Comparison of ENCODE assay signal across 23 mouse cellular contexts in the genomic region with DNA sequence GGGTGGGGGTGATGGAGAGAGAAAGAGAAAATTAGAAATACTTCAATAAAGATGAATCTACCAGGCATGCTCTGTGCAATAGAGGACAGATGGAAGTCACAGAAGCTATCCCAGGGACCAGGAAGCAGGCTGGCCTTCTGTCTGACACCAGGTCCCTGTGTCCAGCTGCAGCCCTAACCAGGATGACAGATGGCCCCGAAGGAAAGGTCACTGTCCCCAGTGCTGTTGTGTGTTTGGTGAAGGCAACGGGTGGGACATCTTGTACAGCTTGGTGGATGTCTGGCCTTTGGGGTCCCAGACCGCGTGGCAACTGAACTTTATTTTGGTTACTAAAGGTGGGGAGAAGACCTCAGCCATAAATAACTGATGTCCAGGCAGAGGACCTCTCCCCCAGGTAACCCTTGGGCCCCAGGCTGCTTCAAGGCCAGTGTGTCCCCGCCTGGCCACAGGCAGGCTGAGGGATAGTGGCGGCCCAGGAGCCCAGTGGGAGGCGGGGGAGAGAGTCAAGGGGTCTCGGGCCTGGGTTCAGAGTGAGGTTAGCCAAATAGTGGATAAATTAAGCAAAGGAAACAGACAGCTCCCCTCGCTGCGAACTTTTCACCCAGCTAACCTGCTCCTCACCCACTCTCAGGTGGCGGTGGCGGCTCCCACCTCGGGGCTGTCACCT. TPM values are rescaled to one million over a fixed set of nuclear protein-coding genes. Genes with fewer than 3 reads are reported as not detected.
DNase-seq lines count a peak whose midpoint lies in the region; ATAC-seq and TF ChIP-seq lines count a peak whose summit lies in the region.
"Had no signal": no experiment of that assay in that cellular context is flagged by ENCODE, and none has a peak within 500 bp of the region (broad histone marks: within the 10 kb centered on the region; RNA-seq: fewer than 3 reads in every experiment).

No protein-coding gene starts in this region.

- intact Hi-C loops in left cerebral cortex, postnatal 14 days (cut with DNase I) = no loop called here

- 0 out of 2 replicates have a peak, but pooled peaks have one; percentile 37 for ATAC-seq in heart, embryonic 12.5 days (ENCODE audit: insufficient number of reproducible peaks, low FRiP score)
- peak; percentile 45; the same call in 1 of the 2 replicates for ATAC-seq in kidney, postnatal 0 days (replicated peaks; ENCODE audit: low FRiP score, low read depth)
- ATAC-seq in lung, postnatal 0 days = peak; percentile 57
- ATAC-seq in stomach, postnatal 0 days (ENCODE audit: low FRiP score, low TSS enrichment) = peak; percentile 16; the same call in 1 of the 2 replicates
- ATAC-seq: activated CD4-positive, CD25-positive, alpha-beta regulatory T cell, adult 4 months; forebrain, embryonic 13.5 days; midbrain, embryonic 15.5 days had no signal

- WGBS in heart, embryonic 12.5 days = 61% methylated on average over 13 of the region's 13 CpGs
- 67% methylated on average over 13 of the region's 13 CpGs for WGBS in heart, embryonic 10.5 days
- WGBS in kidney, postnatal 0 days = 26% methylated on average over 13 of the region's 13 CpGs
- WGBS in lung, postnatal 0 days = 45% methylated on average over 13 of the region's 13 CpGs
- 54% methylated on average over 13 of the region's 13 CpGs for WGBS in stomach, postnatal 0 days

- H3K4me2 ChIP-seq in heart, embryonic 12.5 days = no peak overlapping the region
- no peak overlapping the region for H3K4me2 ChIP-seq in kidney, postnatal 0 days (ENCODE audit: low read length)
- no peak overlapping the region for H3K4me2 ChIP-seq in lung, postnatal 0 days (replicated peaks; ENCODE audit: low read depth, low read length)
- no peak overlapping the region for H3K4me2 ChIP-seq in stomach, postnatal 0 days (replicated peaks; ENCODE audit: low read depth)
- H3K4me2 ChIP-seq: embryonic facial prominence, embryonic 12.5 days; forebrain, embryonic 13.5 days; limb, embryonic 15.5 days; midbrain, embryonic 15.5 days had no signal

- no peaks in the 10 kb centered on the region for H3K4me1 ChIP-seq in heart, embryonic 12.5 days (replicated peaks)
- peaks cover 9% of the 10 kb centered on the region; the same call in 1 of the 2 replicates for H3K4me1 ChIP-seq in heart, embryonic 10.5 days
- H3K4me1 ChIP-seq in kidney, postnatal 0 days (replicated peaks; ENCODE audit: insufficient read depth, low read length) = peaks cover 8% of the 10 kb centered on the region; the same call in 1 of the 2 replicates
- H3K4me1 ChIP-seq in lung, postnatal 0 days (ENCODE audit: insufficient read depth, low read depth, low read length) = no peaks in the 10 kb centered on the region; the same call in 1 of the 2 replicates
- no peaks in the 10 kb centered on the region; the same call in 1 of the 2 replicates for H3K4me1 ChIP-seq in stomach, postnatal 0 days (replicated peaks; ENCODE audit: control insufficient read depth, insufficient read depth)
- H3K4me1 ChIP-seq: embryonic facial prominence, embryonic 12.5 days; forebrain, embryonic 13.5 days; midbrain, embryonic 15.5 days had no signal

- TF ChIP-seq EP300 in lung, postnatal 0 days (IDR thresholded peaks at IDR 0.05) = no peak
- TF ChIP-seq EP300 in stomach, postnatal 0 days (optimal IDR thresholded peaks at IDR 0.05) = no peak

- H3K36me3 ChIP-seq in heart, embryonic 12.5 days = no peaks in the 10 kb centered on the region
- H3K36me3 ChIP-seq in heart, embryonic 10.5 days = no peaks in the 10 kb centered on the region
- H3K36me3 ChIP-seq in kidney, postnatal 0 days (ENCODE audit: insufficient read depth, low read length) = no peaks in the 10 kb centered on the region
- H3K36me3 ChIP-seq in lung, postnatal 0 days (ENCODE audit: insufficient read depth, low read length) = no peaks in the 10 kb centered on the region
- H3K36me3 ChIP-seq in stomach, postnatal 0 days (ENCODE audit: control insufficient read depth, insufficient read depth, low read length) = no peaks in the 10 kb centered on the region
- H3K36me3 ChIP-seq: embryonic facial prominence, embryonic 12.5 days; G1E; limb, embryonic 15.5 days; midbrain, embryonic 15.5 days had no signal

- no peak for DNase-seq in heart, embryonic 10.5 days (ENCODE audit: low spot score)
- DNase-seq in kidney, postnatal 0 days (ENCODE audit: low spot score) = peak; percentile 49
- no peak for DNase-seq in kidney, postnatal 10 days
- DNase-seq in lung, postnatal 0 days (ENCODE audit: low spot score) = no peak
- no peak for DNase-seq in lung, postnatal 36 days
- no peak for DNase-seq in stomach, postnatal 0 days (ENCODE audit: low spot score)
- no peak for DNase-seq in left cerebral cortex, postnatal 14 days (ENCODE audit: low spot score in 2 of 2)
- DNase-seq: adrenal gland, postnatal 10 days; cerebellum, adult 11-12 months; cerebellum, postnatal 25 days; gastrocnemius, postnatal 10 days; heart, adult 18-20 months; lung, adult 2 months; thymus, postnatal 36 days had no signal

- H3K27ac ChIP-seq in heart, embryonic 12.5 days (ENCODE audit: poor library complexity, severe bottlenecking) = no peak overlapping the region
- H3K27ac ChIP-seq in heart, embryonic 10.5 days = no peak overlapping the region
- H3K27ac ChIP-seq in kidney, postnatal 0 days = 0 out of 2 replicates have a peak overlapping the region, but pooled peaks have one; percentile 57
- H3K27ac ChIP-seq in lung, postnatal 0 days (ENCODE audit: low read length) = no peak overlapping the region
- peak overlapping the region; percentile 49 for H3K27ac ChIP-seq in stomach, postnatal 0 days (replicated peaks)
- H3K27ac ChIP-seq: embryonic facial prominence, embryonic 12.5 days; forebrain, embryonic 13.5 days; limb, embryonic 15.5 days; midbrain, embryonic 15.5 days had no signal

- no peaks in the 10 kb centered on the region for H3K9me3 ChIP-seq in heart, embryonic 12.5 days (replicated peaks)
- no peaks in the 10 kb centered on the region for H3K9me3 ChIP-seq in heart, embryonic 10.5 days
- no peaks in the 10 kb centered on the region for H3K9me3 ChIP-seq in kidney, postnatal 0 days (replicated peaks; ENCODE audit: low read length)
- H3K9me3 ChIP-seq in lung, postnatal 0 days (ENCODE audit: low read length) = no peaks in the 10 kb centered on the region
- H3K9me3 ChIP-seq in stomach, postnatal 0 days (ENCODE audit: control insufficient read depth, low read length) = no peaks in the 10 kb centered on the region
- H3K9me3 ChIP-seq: embryonic facial prominence, embryonic 12.5 days; forebrain, embryonic 13.5 days; G1E; limb, embryonic 15.5 days; midbrain, embryonic 15.5 days had no signal

- H3K27me3 ChIP-seq in heart, embryonic 12.5 days (replicated peaks) = peaks cover 7% of the 10 kb centered on the region; the same call in 1 of the 2 replicates
- H3K27me3 ChIP-seq in heart, embryonic 10.5 days (ENCODE audit: insufficient read depth, poor library complexity, severe bottlenecking) = peaks cover 6% of the 10 kb centered on the region; the same call in 1 of the 2 replicates
- H3K27me3 ChIP-seq in kidney, postnatal 0 days (ENCODE audit: insufficient read depth, low read length) = no peaks in the 10 kb centered on the region
- no peaks in the 10 kb centered on the region for H3K27me3 ChIP-seq in lung, postnatal 0 days (replicated peaks; ENCODE audit: insufficient read depth, low read length)
- no peaks in the 10 kb centered on the region for H3K27me3 ChIP-seq in stomach, postnatal 0 days (ENCODE audit: control insufficient read depth, insufficient read depth, low read length)
- H3K27me3 ChIP-seq: embryonic facial prominence, embryonic 12.5 days; forebrain, embryonic 13.5 days; limb, embryonic 15.5 days; midbrain, embryonic 15.5 days had no signal

- TF ChIP-seq CTCF in kidney, postnatal 0 days (IDR thresholded peaks at IDR 0.05; ENCODE audit: low read depth) = no peak
- TF ChIP-seq CTCF in lung, postnatal 0 days (IDR thresholded peaks at IDR 0.05) = no peak
- no peak for TF ChIP-seq CTCF in stomach, postnatal 0 days (IDR thresholded peaks at IDR 0.05; ENCODE audit: low read depth)

- no peak overlapping the region for H3K4me3 ChIP-seq in heart, embryonic 12.5 days
- no peak overlapping the region for H3K4me3 ChIP-seq in heart, embryonic 10.5 days
- H3K4me3 ChIP-seq in kidney, postnatal 0 days (replicated peaks; ENCODE audit: low read depth, low read length) = no peak overlapping the region
- H3K4me3 ChIP-seq in lung, postnatal 0 days (ENCODE audit: low read depth, low read length) = no peak overlapping the region
- no peak overlapping the region for H3K4me3 ChIP-seq in stomach, postnatal 0 days (ENCODE audit: low read depth, low read length)
- H3K4me3 ChIP-seq: embryonic facial prominence, embryonic 12.5 days; erythroblast, embryonic 14.5 days; forebrain, embryonic 13.5 days; limb, embryonic 15.5 days; midbrain, embryonic 15.5 days; myocyte had no signal

- no peak overlapping the region for H3K9ac ChIP-seq in heart, embryonic 12.5 days
- no peak overlapping the region for H3K9ac ChIP-seq in kidney, postnatal 0 days (ENCODE audit: low read depth, low read length)
- H3K9ac ChIP-seq in lung, postnatal 0 days (replicated peaks; ENCODE audit: low read depth) = no peak overlapping the region
- no peak overlapping the region for H3K9ac ChIP-seq in stomach, postnatal 0 days (ENCODE audit: low read length)
- H3K9ac ChIP-seq: embryonic facial prominence, embryonic 12.5 days; forebrain, embryonic 13.5 days; limb, embryonic 15.5 days; midbrain, embryonic 15.5 days had no signal

RNA-seq across cellular contexts. Expression of a gene that starts 48.3 kb away (rescaled TPM):
- polyA plus RNA-seq in heart, embryonic 12.5 days (2016; fragmentation: Nextera tagmentation; extraction: Ambion mirVana) = 28.4 and 30.0 TPM in 2 replicates
- polyA plus RNA-seq in heart, embryonic 10.5 days (2016; fragmentation: Nextera tagmentation; extraction: Ambion mirVana) = 7.0 and 21.2 TPM in 2 replicates
- polyA plus RNA-seq in kidney, postnatal 0 days (2015; fragmentation: Nextera tagmentation; extraction: Ambion mirVana) = 199 and 233 TPM in 2 replicates
- 177 and 229 TPM in 2 replicates for polyA plus RNA-seq in lung, postnatal 0 days (2015; fragmentation: Nextera tagmentation; extraction: Ambion mirVana)
- polyA plus RNA-seq in stomach, postnatal 0 days (2015; fragmentation: Nextera tagmentation; extraction: Ambion mirVana) = 103 and 106 TPM in 2 replicates
- 10 to 100 TPM; 22.2 TPM for total RNA-seq in left cerebral cortex, postnatal 14 days (2021)

Comparison
In these comparisons a context has a peak if more than half of its experiments do, and no peak if none do; other contexts are left out.
1. H3K27ac ChIP-seq: peak in kidney, postnatal 0 days (single experiment) and stomach, postnatal 0 days (single experiment); none in heart, embryonic 12.5 days (single experiment), heart, embryonic 10.5 days (single experiment) and lung, postnatal 0 days (single experiment).
2. Peak in every context shown above with its lines, with median percentiles within 50 percentile points of each other: ATAC-seq.